ENCODE assay signal across 8 mouse cellular contexts in the genomic region with DNA sequence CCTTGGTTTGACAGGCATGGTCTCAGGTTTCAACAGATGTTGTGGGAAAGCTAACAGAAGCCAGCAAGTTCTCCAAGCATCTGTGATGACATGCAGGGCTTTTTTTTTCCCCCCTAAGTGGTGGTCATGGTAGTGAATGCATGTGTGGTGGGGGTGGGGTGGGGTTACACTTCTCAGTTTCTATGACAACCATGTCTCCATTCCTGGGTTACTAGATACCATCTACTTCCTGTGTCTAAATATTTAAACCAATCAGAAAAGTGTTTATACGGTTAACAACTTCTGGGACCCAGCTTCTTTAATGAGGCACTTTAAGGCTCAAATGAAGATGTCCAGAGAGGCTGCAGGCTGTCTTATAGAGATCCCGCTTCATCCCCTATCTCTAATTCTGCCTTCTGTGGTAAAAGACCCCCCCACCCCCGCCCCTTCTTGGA. TPM values are rescaled to one million over a fixed set of nuclear protein-coding genes. Genes with fewer than 3 reads are reported as not detected.
DNase-seq lines count a peak whose midpoint lies in the region; ATAC-seq and TF ChIP-seq lines count a peak whose summit lies in the region.

No protein-coding gene starts in this region.

- H3K27me3 ChIP-seq in forebrain, postnatal 0 days (ENCODE audit: insufficient read depth, low read length) = no peaks in the 10 kb centered on the region
- no peaks in the 10 kb centered on the region for H3K27me3 ChIP-seq in liver, embryonic 11.5 days (replicated peaks; ENCODE audit: control insufficient read depth, insufficient read depth, low read length)

- no peak for TF ChIP-seq CTCF in forebrain, postnatal 0 days (IDR thresholded peaks at IDR 0.05; ENCODE audit: low read depth)

- 0 out of 2 replicates have a peak, but pooled peaks cover 13% of the 10 kb centered on the region for H3K4me1 ChIP-seq in forebrain, postnatal 0 days (ENCODE audit: insufficient read depth)
- H3K4me1 ChIP-seq in liver, embryonic 11.5 days (replicated peaks; ENCODE audit: control insufficient read depth, insufficient read depth, low read length) = peaks cover 38% of the 10 kb centered on the region

- no peaks in the 10 kb centered on the region for H3K36me3 ChIP-seq in forebrain, postnatal 0 days (ENCODE audit: insufficient read depth)
- no peaks in the 10 kb centered on the region for H3K36me3 ChIP-seq in liver, embryonic 11.5 days (ENCODE audit: control insufficient read depth, insufficient read depth, low read length)

- WGBS in forebrain, postnatal 0 days = 22% methylated on average over 3 of the region's 3 CpGs
- WGBS in liver, embryonic 11.5 days = 19% methylated on average over 3 of the region's 3 CpGs

- peak overlapping the region; percentile 89 for H3K4me3 ChIP-seq in forebrain, postnatal 0 days (ENCODE audit: low read depth, low read length)
- H3K4me3 ChIP-seq in liver, embryonic 11.5 days (ENCODE audit: low read depth, low read length) = peak overlapping the region; percentile 61

- 0 out of 2 replicates have a peak overlapping the region, but pooled peaks have one; percentile 82 for H3K9ac ChIP-seq in forebrain, postnatal 0 days
- H3K9ac ChIP-seq in liver, embryonic 11.5 days (ENCODE audit: low read depth, low read length) = no peak overlapping the region

- ATAC-seq in forebrain, postnatal 0 days = no peak
- ATAC-seq in liver, embryonic 11.5 days (replicated peaks; ENCODE audit: low FRiP score) = no peak

- no peaks in the 10 kb centered on the region for H3K9me3 ChIP-seq in forebrain, postnatal 0 days (ENCODE audit: low read length)
- H3K9me3 ChIP-seq in liver, embryonic 11.5 days (ENCODE audit: control insufficient read depth, low read length) = no peaks in the 10 kb centered on the region

- peak; percentile 35 to 46 for DNase-seq in heart, adult 18-20 months
- no peak for DNase-seq in heart, postnatal 36 days
- DNase-seq in MN1 (ENCODE audit: low spot score) = peak; percentile 52
- DNase-seq in forebrain, postnatal 0 days = peak; percentile 52
- peak; percentile 38 for DNase-seq in liver, embryonic 11.5 days (ENCODE audit: low spot score)
- peak; percentile 38 for DNase-seq in retina, embryonic 14.5 days (ENCODE audit: low spot score)
- no peak for DNase-seq in layer of hippocampus, postnatal 14 days (ENCODE audit: low spot score in 2 of 2)
- DNase-seq in right cerebral cortex, postnatal 25 days = no peak

- peak overlapping the region; percentile 74 for H3K4me2 ChIP-seq in forebrain, postnatal 0 days (ENCODE audit: low read depth)
- H3K4me2 ChIP-seq in liver, embryonic 11.5 days = peak overlapping the region; percentile 87

- intact Hi-C loops in heart, postnatal 36 days (cut with DNase I) = loop anchor here (5.0 kb wide), 3 partner anchors 126 to 321 kb away; a partner anchor contains a TSS

- H3K27ac ChIP-seq in forebrain, postnatal 0 days (ENCODE audit: low read depth, low read length) = peak overlapping the region; percentile 80; the same call in 1 of the 2 replicates
- peak overlapping the region; percentile 65; the same call in 1 of the 2 replicates for H3K27ac ChIP-seq in liver, embryonic 11.5 days (ENCODE audit: low read depth, low read length)

RNA-seq across cellular contexts. Expression of a gene that starts 2.0 kb away (rescaled TPM):
- 100 to 1,000 TPM in 1 of 2 experiments, 10 to 100 TPM in 1; 98.5 to 102 TPM for total RNA-seq in heart, adult 18-20 months (2021)
- total RNA-seq in heart, postnatal 36 days (2021) = 100 to 1,000 TPM; 120 to 133 TPM
- 32.8 and 34.2 TPM in 2 replicates for total RNA-seq in forebrain, postnatal 0 days (2014; rRNA removed)
- polyA plus RNA-seq in forebrain, postnatal 0 days (2015; fragmentation: Nextera tagmentation; extraction: Ambion mirVana) = 44.1 and 61.3 TPM in 2 replicates
- 50.2 and 52.7 TPM in 2 replicates for polyA plus RNA-seq in liver, embryonic 11.5 days (2014; fragmentation: Nextera tagmentation; extraction: Ambion mirVana)
- 10 to 100 TPM; 54.8 to 55.8 TPM for total RNA-seq in layer of hippocampus, postnatal 14 days (2021)

Comparison
In these comparisons a context has a peak if more than half of its experiments do, and no peak if none do; other contexts are left out.
1. DNase-seq: peak in heart, adult 18-20 months (2 of 2), MN1 (single experiment), forebrain, postnatal 0 days (single experiment), liver, embryonic 11.5 days (single experiment) and retina, embryonic 14.5 days (single experiment); none in heart, postnatal 36 days (0 of 2), layer of hippocampus, postnatal 14 days (0 of 2) and right cerebral cortex, postnatal 25 days (single experiment).